Mouse (Mus musculus) megakaryocyte, embryonic 14.5 days (primary cell): ENCODE measurements around the gene Gdap1l1.

Experiments used
- FLI1 ChIP-seq: IDR thresholded peaks from 2 replicates; pipeline ENCODE4 v1.6.1; 2012; ENCODE audit warnings: low read length, inconsistent platforms, mixed read lengths
- GATA1 ChIP-seq: IDR thresholded peaks from 3 replicates; pipeline ENCODE4 v1.6.1; 2012; ENCODE audit warnings: mixed read lengths, low read length, inconsistent platforms, borderline replicate concordance

DNA sequence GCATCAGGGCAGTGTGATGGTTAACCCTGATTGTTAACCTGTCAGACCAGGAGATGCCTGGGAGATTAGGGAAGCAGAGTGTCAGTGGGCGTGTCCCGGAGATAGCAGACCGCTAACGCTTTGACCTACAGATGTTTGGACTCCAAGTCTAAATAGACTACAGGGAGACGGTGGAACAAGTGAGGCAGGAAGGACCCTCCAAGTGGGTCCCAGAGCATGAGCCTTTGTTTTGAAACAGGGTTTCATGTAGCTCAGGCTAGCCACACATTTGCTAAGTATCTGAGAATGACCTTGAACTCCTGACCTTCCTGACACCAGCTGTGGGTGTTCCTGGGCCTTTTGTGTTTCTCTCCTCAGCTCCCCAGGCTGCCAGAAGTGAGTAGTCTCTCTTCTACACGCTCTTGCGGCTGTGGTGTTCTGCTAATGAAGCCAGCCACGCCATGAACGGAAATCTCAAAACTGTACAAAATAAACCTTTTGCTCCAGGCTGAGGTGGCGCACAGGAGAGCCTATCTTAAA lies 25.0 kb downstream of the Gdap1l1 start:
- TF ChIP-seq FLI1: no peak
- no peak for TF ChIP-seq GATA1
